Mouse (Mus musculus) CH12.LX (cell line): ENCODE results near the gene Fmo1. TPM values are rescaled to one million over a fixed set of nuclear protein-coding genes. Genes with fewer than 3 reads are reported as not detected.
"Not testable (repeated sequence)": the region's sequence is repeated elsewhere in the genome, so short reads cannot be mapped to it uniquely, and the experiment has no call there.

Experiments
- DNase-seq: peaks from one replicate; pipeline ENCODE4 v3.0.0-alpha.2; 2013; ENCODE audit errors: extremely low read depth
- H3K27ac ChIP-seq: 2 replicates; pipeline ENCODE4 v1.5.1; 2012; ENCODE audit warnings: low read depth, mild to moderate bottlenecking, control low read depth, moderate library complexity; ENCODE audit not compliant: insufficient read depth
- H3K27me3 ChIP-seq: replicated peaks from 2 replicates; pipeline ENCODE3; 2012; ENCODE audit warnings: inconsistent platforms
- H3K36me3 ChIP-seq, 2 experiments: replicated peaks in 1 of 2; 2 replicates each; pipeline versions ENCODE3 to v1.6.1; 2012; ENCODE audit warnings: inconsistent platforms in 1 of 2, low read length in 1 of 2, mild to moderate bottlenecking in 1 of 2, mixed read lengths in 1 of 2, moderate library complexity in 1 of 2; ENCODE audit not compliant: control insufficient read depth in 1 of 2, insufficient read depth in 1 of 2
- H3K4me1 ChIP-seq, 2 experiments: 2 replicates each; pipeline ENCODE4 v1.6.1; 2012; ENCODE audit warnings: inconsistent platforms in 1 of 2, moderate library complexity in 1 of 2; ENCODE audit not compliant: insufficient read depth in 2 of 2, control insufficient read depth in 1 of 2
- H3K4me2 ChIP-seq: 2 replicates; pipeline ENCODE4 v1.6.1; 2012; ENCODE audit warnings: low read depth, mild to moderate bottlenecking, control low read depth; ENCODE audit not compliant: poor library complexity, insufficient read depth, severe bottlenecking
- H3K4me3 ChIP-seq, 3 experiments: fragments of 150-350 bp in 1 of 3; sonication (generic) in 1 of 3; replicated peaks in 1 of 3; 2 replicates each; pipeline versions ENCODE3 to v1.5.1; 2011 to 2012; ENCODE audit warnings: low read depth in 2 of 3, low read length in 2 of 3, mild to moderate bottlenecking in 2 of 3, moderate library complexity in 2 of 3, control low read depth in 1 of 3, improper control_type of control experiment in 1 of 3, inconsistent platforms in 1 of 3, mixed read lengths in 1 of 3; ENCODE audit not compliant: poor library complexity in 1 of 3
- H3K79me2 ChIP-seq: replicated peaks from 2 replicates; pipeline ENCODE4 v1.6.1; 2012; ENCODE audit warnings: mild to moderate bottlenecking, moderate library complexity; ENCODE audit not compliant: control insufficient read depth, poor library complexity, insufficient read depth, severe bottlenecking; ENCODE audit errors: extremely low read depth
- H3K9ac ChIP-seq: 2 replicates; pipeline ENCODE4 v1.6.1; 2012; ENCODE audit warnings: low read depth, mild to moderate bottlenecking, control low read depth, moderate library complexity; ENCODE audit not compliant: insufficient read depth
- H3K9me3 ChIP-seq: replicated peaks from 2 replicates; pipeline ENCODE3; 2012; ENCODE audit warnings: low read length, inconsistent platforms, mixed read lengths
- BHLHE40 ChIP-seq: IDR thresholded peaks from 2 replicates; pipeline ENCODE4 v1.6.1; 2011; ENCODE audit warnings: mild to moderate bottlenecking, low read depth, low read length, improper control_type of control experiment
- CHD1 ChIP-seq: IDR thresholded peaks from 2 replicates; pipeline ENCODE4 v1.6.1; 2012; ENCODE audit warnings: low read depth, low read length, improper control_type of control experiment, inconsistent platforms
- CTCF ChIP-seq, 2 experiments: IDR thresholded peaks in 1 of 2; conservative IDR thresholded peaks in 1 of 2; 2 replicates each; pipeline ENCODE4 v1.5.1; 2011 to 2012; ENCODE audit warnings: low read depth in 2 of 2, low read length in 2 of 2, improper control_type of control experiment in 1 of 2, inconsistent platforms in 1 of 2, mild to moderate bottlenecking in 1 of 2, moderate library complexity in 1 of 2
- EP300 ChIP-seq: IDR thresholded peaks from 2 replicates; pipeline ENCODE4 v1.6.1; 2011; ENCODE audit warnings: low read length, improper control_type of control experiment
- MAFK ChIP-seq: IDR thresholded peaks from 2 replicates; pipeline ENCODE4 v1.6.1; 2011; ENCODE audit warnings: low read length, improper control_type of control experiment; ENCODE audit not compliant: insufficient replicate concordance
- MXI1 ChIP-seq: IDR thresholded peaks from 2 replicates; pipeline ENCODE4 v1.6.1; 2011; ENCODE audit warnings: mild to moderate bottlenecking, low read depth, low read length, improper control_type of control experiment
- POLR2A ChIP-seq: IDR thresholded peaks from 2 replicates; pipeline ENCODE4 v1.6.1; 2011; ENCODE audit warnings: low read depth, mild to moderate bottlenecking, improper control_type of control experiment, low read length
- SMC3 ChIP-seq: IDR thresholded peaks from 2 replicates; pipeline ENCODE4 v1.6.1; 2011; ENCODE audit warnings: low read depth, low read length, improper control_type of control experiment
- UBTF ChIP-seq: IDR thresholded peaks from 2 replicates; pipeline ENCODE4 v1.6.1; 2012; ENCODE audit warnings: low read depth, mild to moderate bottlenecking, inconsistent platforms, low read length, improper control_type of control experiment, moderate library complexity
- ZNF384 ChIP-seq: IDR thresholded peaks from 2 replicates; pipeline ENCODE4 v1.6.1; 2012; ENCODE audit warnings: low read depth, low read length, improper control_type of control experiment, inconsistent platforms
- dilution Hi-C: fragments of 300-500 bp; cut with MboI; formaldehyde crosslinking; loops from 2 replicates; pipeline ENCODE4 v1.14.3; 2020; ENCODE audit warnings: low sequenced_read_pairs; ENCODE audit not compliant: extremely low pct_unique_long_range_greater_than_20kb, extremely low pct_ligation_motif_present
- in situ Hi-C: fragments of 300-500 bp; cut with MboI; formaldehyde crosslinking; loops from 3 replicates; pipeline ENCODE4 v1.14.3; 2019; ENCODE audit warnings: low sequenced_read_pairs, low pct_ligation_motif_present, low pct_unique_long_range_greater_than_20kb, mixed read lengths
- polyA plus RNA-seq: library from polyadenylated mRNA; unstranded; fragments of >175 nt; gene quantifications from 2 replicates; pipeline ENCODE4 v1.2.1, GENCODE M21; 2012; ENCODE audit warnings: low read depth; ENCODE audit not compliant: insufficient read length
- total RNA-seq, 2 experiments: library from RNA; depleted of rRNA; stranded (reverse); fragments of 300-350 nt in 1 of 2; fragments of >200 nt in 1 of 2; gene quantifications; 2 replicates each; pipeline ENCODE4 v1.2.3; 2012 to 2014

Gene Fmo1
- total and polyA plus RNA-seq, 3 experiments = not detected

GRCm38 (mm10) chr1:162785222-162785621, 81.2 kb downstream of the Fmo1 start:
- Histone ChIP-seq H3K9me3 (no peaks in the 10 kb centered on the region), H3K79me2 (no peaks in the 10 kb centered on the region), H3K4me2 (no peak overlapping the region), H3K36me3 (no peaks in the 10 kb centered on the region), H3K9ac (no peak overlapping the region; the same call in 1 of the 2 replicates), H3K27me3 (no peaks in the 10 kb centered on the region), H3K4me3 (no peak overlapping the region), H3K27ac (no peak overlapping the region), H3K4me1 (no peaks in the 10 kb centered on the region)
- TF ChIP-seq MAFK (no peak), SMC3 (no peak), CTCF (conservative IDR thresholded peaks at IDR 0.05 in 1 of 2, IDR thresholded peaks at IDR 0.05 in 1 of 2; ENCODE audit: low read depth in 2 of 2, low read length in 2 of 2) (no peak), EP300 (no peak), BHLHE40 (no peak), UBTF (no peak), POLR2A (no peak), MXI1 (no peak), ZNF384 (no peak)
- dilution Hi-C loops = no loop called here
- DNase-seq = no peak
- in situ Hi-C loops = no loop called here

- in situ Hi-C loops = no loop called here
- no peaks in the 10 kb centered on the region for H3K27me3 ChIP-seq
- no peaks in the 10 kb centered on the region for H3K4me1 ChIP-seq
These were observed 82.7 kb downstream of the Fmo1 start for GRCm38 (mm10) chr1:162783669-162784248.

DNA sequence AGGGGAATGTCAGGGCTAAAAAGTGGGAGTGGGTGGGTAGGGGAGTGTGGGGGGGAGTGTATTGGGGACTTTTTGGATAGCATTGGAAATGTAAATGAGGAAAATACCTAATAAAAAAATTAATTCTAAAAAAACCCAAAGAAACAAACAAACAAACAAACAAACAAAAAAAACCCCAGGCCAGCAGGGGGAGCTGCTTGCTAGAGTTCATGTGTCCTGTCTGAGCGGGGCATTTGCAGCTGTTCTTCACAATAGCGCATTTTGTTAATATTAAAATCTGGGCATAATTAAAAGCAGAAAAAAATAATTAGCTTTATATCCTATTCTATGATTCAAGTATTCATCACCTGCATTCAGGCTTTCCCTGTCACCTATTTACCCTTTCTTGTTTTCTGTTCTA, 85.4 kb downstream of the Fmo1 start:
- in situ Hi-C loops, DNase-seq, H3K4me2 ChIP-seq, H3K4me3 ChIP-seq, H3K9me3 ChIP-seq, H3K27me3 ChIP-seq, dilution Hi-C loops, H3K79me2 ChIP-seq, H3K9ac ChIP-seq, H3K36me3 ChIP-seq, H3K27ac ChIP-seq, H3K4me1 ChIP-seq: not testable (repeated sequence)

More at GRCm38 (mm10) chr1:162783669-162784248, 82.7 kb downstream of the Fmo1 start:
- DNase-seq = no peak
- Histone ChIP-seq H3K27ac (no peak overlapping the region), H3K36me3 (no peaks in the 10 kb centered on the region), H3K4me2 (no peak overlapping the region)
- no peak for TF ChIP-seq CHD1
- TF ChIP-seq, all 38 proteins: peak for 0
- dilution Hi-C loops = no loop called here
- Histone ChIP-seq H3K4me3 (no peak overlapping the region), H3K9me3 (no peaks in the 10 kb centered on the region), H3K79me2 (no peaks in the 10 kb centered on the region), H3K9ac (no peak overlapping the region)

Other genes with a start within 250 kb of the Fmo1 start
- not detected in 2 replicates for gene Myoc, start 227.5 kb downstream of the Fmo1 start, total RNA-seq (2012; rRNA removed)
- not detected in 2 replicates for gene Myoc, start 227.5 kb downstream of the Fmo1 start, total RNA-seq (2014; rRNA removed)
- not detected in 2 replicates for gene Myoc, start 227.5 kb downstream of the Fmo1 start, polyA plus RNA-seq
- gene Myocos, start 208.4 kb downstream of the Fmo1 start, total RNA-seq (2012; rRNA removed) = not detected in 2 replicates
- not detected in 2 replicates for gene Myocos, start 208.4 kb downstream of the Fmo1 start, total RNA-seq (2014; rRNA removed)
- gene Myocos, start 208.4 kb downstream of the Fmo1 start, polyA plus RNA-seq = not detected in 2 replicates
- gene Prrc2c, start 126.1 kb downstream of the Fmo1 start, total RNA-seq (2012; rRNA removed) = 59.8 and 63.4 TPM in 2 replicates
- 26.4 and 30.9 TPM in 2 replicates for gene Prrc2c, start 126.1 kb downstream of the Fmo1 start, total RNA-seq (2014; rRNA removed)
- gene Prrc2c, start 126.1 kb downstream of the Fmo1 start, polyA plus RNA-seq = 117 and 144 TPM in 2 replicates
- not detected in 2 replicates for gene Fmo4, start 52.6 kb downstream of the Fmo1 start, total RNA-seq (2012; rRNA removed)
- gene Fmo4, start 52.6 kb downstream of the Fmo1 start, total RNA-seq (2014; rRNA removed) = not detected in 2 replicates
- not detected in 2 replicates for gene Fmo4, start 52.6 kb downstream of the Fmo1 start, polyA plus RNA-seq
- gene Fmo2, start 32.1 kb upstream of the Fmo1 start, total RNA-seq (2012; rRNA removed) = not detected in 2 replicates
- not detected in 2 replicates for gene Fmo2, start 32.1 kb upstream of the Fmo1 start, total RNA-seq (2014; rRNA removed)
- not detected in 2 replicates for gene Fmo2, start 32.1 kb upstream of the Fmo1 start, polyA plus RNA-seq
- not detected in 2 replicates for gene Fmo6, start 70.9 kb upstream of the Fmo1 start, total RNA-seq (2012; rRNA removed)
- gene Fmo6, start 70.9 kb upstream of the Fmo1 start, total RNA-seq (2014; rRNA removed) = not detected in 2 replicates
- gene Fmo6, start 70.9 kb upstream of the Fmo1 start, polyA plus RNA-seq = not detected in 2 replicates
- gene Fmo3, start 117.9 kb upstream of the Fmo1 start, total RNA-seq (2012; rRNA removed) = not detected in 2 replicates
- not detected in 2 replicates for gene Fmo3, start 117.9 kb upstream of the Fmo1 start, total RNA-seq (2014; rRNA removed)
- not detected in 2 replicates for gene Fmo3, start 117.9 kb upstream of the Fmo1 start, polyA plus RNA-seq
- gene Mroh9, start 219.1 kb upstream of the Fmo1 start, total RNA-seq (2012; rRNA removed) = not detected in 2 replicates
- gene Mroh9, start 219.1 kb upstream of the Fmo1 start, total RNA-seq (2014; rRNA removed) = not detected in 2 replicates
- not detected in 2 replicates for gene Mroh9, start 219.1 kb upstream of the Fmo1 start, polyA plus RNA-seq